Mouse (Mus musculus) spleen, adult 2 months (tissue): ENCODE measurements around the gene Srebf2.

Experiments used
- CTCF ChIP-seq: fragments of 200-500 bp; IDR thresholded peaks from 2 replicates; pipeline ENCODE4 v1.5.1; 2011; ENCODE audit warnings: mild to moderate bottlenecking, inconsistent platforms; ENCODE audit not compliant: insufficient read depth, insufficient read length, insufficient replicate concordance; ENCODE audit errors: extremely low read depth
- POLR2A ChIP-seq: fragments of 200-500 bp; IDR thresholded peaks from 2 replicates; pipeline ENCODE4 v1.6.1; 2011; ENCODE audit warnings: low read depth, low read length, inconsistent platforms

DNA sequence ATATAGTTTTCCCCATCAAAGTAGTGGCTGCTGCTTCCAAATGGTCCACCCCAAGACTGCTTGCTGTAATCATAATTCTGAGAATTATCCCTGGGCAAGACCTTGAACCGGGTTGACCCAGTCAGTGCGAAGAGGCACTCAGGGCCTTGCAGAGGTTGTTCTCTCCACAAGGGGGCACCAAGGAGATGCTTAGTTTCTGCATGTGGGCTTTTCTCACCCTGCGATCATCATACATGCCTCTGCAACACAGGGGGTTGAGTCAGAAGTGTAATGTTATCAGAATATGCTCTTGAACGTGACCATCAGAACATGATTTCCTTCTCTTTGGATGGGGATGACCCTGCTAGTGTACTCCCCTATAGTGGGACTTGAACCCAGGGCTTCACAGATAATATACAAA lies 8.4 kb upstream of the Srebf2 start:
- no peak for TF ChIP-seq POLR2A
- peak; percentile 75; the same call in 1 of the 2 replicates for TF ChIP-seq CTCF
